Mouse (Mus musculus): Measurements from ENCODE around the gene Grik4. TPM values are rescaled to one million over a fixed set of nuclear protein-coding genes. Genes with fewer than 3 reads are reported as not detected.

Gene Grik4
- total and polyA plus RNA-seq, 3 experiments = not detected

GRCm38 (mm10) chr9:42648051-42648450, 296.2 kb downstream of the Grik4 start:
- in situ Hi-C loops (cut with MboI; ENCODE audit: low pct_ligation_motif_present, low pct_unique_long_range_greater_than_20kb, low sequenced_read_pairs) = no loop called here

GRCm38 (mm10) chr9:42647596-42647995, 296.7 kb downstream of the Grik4 start:
- no peaks in the 10 kb centered on the region for H3K9me3 ChIP-seq (replicated peaks; ENCODE audit: low read length)
- no peak overlapping the region for H3K9ac ChIP-seq (ENCODE audit: insufficient read depth, low read depth)
- H3K4me3 ChIP-seq (replicated peaks in 1 of 3; ENCODE audit: low read depth in 2 of 3, low read length in 2 of 3, poor library complexity in 1 of 3) = no peak overlapping the region
- TF ChIP-seq UBTF (IDR thresholded peaks at IDR 0.05; ENCODE audit: low read depth, low read length) (no peak), USF2 (conservative IDR thresholded peaks at IDR 0.05; ENCODE audit: low read depth, low read length) (no peak), MYC (IDR thresholded peaks at IDR 0.05; ENCODE audit: low read depth, low read length) (no peak), USF1 (IDR thresholded peaks at IDR 0.05; ENCODE audit: low read depth, low read length) (no peak), MXI1 (IDR thresholded peaks at IDR 0.05; ENCODE audit: low read depth, low read length) (no peak), HCFC1 (IDR thresholded peaks at IDR 0.05; ENCODE audit: low read depth, low read length) (no peak), CHD1 (IDR thresholded peaks at IDR 0.05; ENCODE audit: low read depth, low read length) (no peak), ZNF384 (IDR thresholded peaks at IDR 0.05; ENCODE audit: low read depth, low read length) (no peak), MAX (IDR thresholded peaks at IDR 0.05; ENCODE audit: low read length) (no peak), MAFK (IDR thresholded peaks at IDR 0.05; ENCODE audit: insufficient replicate concordance, low read length) (no peak), POLR2AphosphoS2 (IDR thresholded peaks at IDR 0.05; ENCODE audit: low read depth, low read length) (no peak), JUND (conservative IDR thresholded peaks at IDR 0.05; ENCODE audit: low read depth, low read length) (no peak), JUN (IDR thresholded peaks at IDR 0.05; ENCODE audit: insufficient read depth, low read depth, low read length) (no peak), ZC3H11A (IDR thresholded peaks at IDR 0.05; ENCODE audit: low read depth, low read length) (no peak), CHD2 (IDR thresholded peaks at IDR 0.05; ENCODE audit: low read length) (no peak), SMC3 (IDR thresholded peaks at IDR 0.05; ENCODE audit: low read depth, low read length) (no peak), TCF12 (IDR thresholded peaks at IDR 0.05; ENCODE audit: low read depth, low read length) (no peak), EP300 (IDR thresholded peaks at IDR 0.05; ENCODE audit: low read length) (no peak)
- DNase-seq (ENCODE audit: extremely low read depth) = no peak
- H3K36me3 ChIP-seq (replicated peaks in 1 of 2; ENCODE audit: control insufficient read depth in 1 of 2, insufficient read depth in 1 of 2, low read length in 1 of 2) = no peaks in the 10 kb centered on the region
- in situ Hi-C loops (cut with MboI; ENCODE audit: low pct_ligation_motif_present, low pct_unique_long_range_greater_than_20kb, low sequenced_read_pairs) = no loop called here
- H3K79me2 ChIP-seq (replicated peaks; ENCODE audit: control insufficient read depth, extremely low read depth, insufficient read depth, poor library complexity, severe bottlenecking) = no peaks in the 10 kb centered on the region
- peaks cover 80% of the 10 kb centered on the region for H3K27me3 ChIP-seq (replicated peaks)
- no peak overlapping the region for H3K27ac ChIP-seq (ENCODE audit: insufficient read depth, low read depth)
- dilution Hi-C loops (cut with MboI; ENCODE audit: extremely low pct_ligation_motif_present, extremely low pct_unique_long_range_greater_than_20kb, low sequenced_read_pairs) = no loop called here
- H3K4me2 ChIP-seq (ENCODE audit: insufficient read depth, low read depth, poor library complexity, severe bottlenecking) = no peak overlapping the region
- H3K4me1 ChIP-seq (ENCODE audit: control insufficient read depth in 1 of 2, insufficient read depth in 2 of 2) = no peaks in the 10 kb centered on the region

More at GRCm38 (mm10) chr9:42648051-42648450, 296.2 kb downstream of the Grik4 start:
- no peak overlapping the region for H3K4me2 ChIP-seq (ENCODE audit: insufficient read depth, low read depth, poor library complexity, severe bottlenecking)
- H3K79me2 ChIP-seq (replicated peaks; ENCODE audit: control insufficient read depth, extremely low read depth, insufficient read depth, poor library complexity, severe bottlenecking) = no peaks in the 10 kb centered on the region
- DNase-seq (ENCODE audit: extremely low read depth) = no peak
- TF ChIP-seq NRF1 (IDR thresholded peaks at IDR 0.05; ENCODE audit: low read depth, low read length) (no peak), TCF12 (IDR thresholded peaks at IDR 0.05; ENCODE audit: low read depth, low read length) (no peak), JUND (conservative IDR thresholded peaks at IDR 0.05; ENCODE audit: low read depth, low read length) (no peak), ZKSCAN1 (IDR thresholded peaks at IDR 0.05; ENCODE audit: borderline replicate concordance, low read depth, low read length) (no peak), MAFK (IDR thresholded peaks at IDR 0.05; ENCODE audit: insufficient replicate concordance, low read length) (no peak), MYC (IDR thresholded peaks at IDR 0.05; ENCODE audit: low read depth, low read length) (no peak), BHLHE40 (IDR thresholded peaks at IDR 0.05; ENCODE audit: low read depth, low read length) (no peak), NELFE (IDR thresholded peaks at IDR 0.05; ENCODE audit: low read depth, low read length) (no peak), GABPA (IDR thresholded peaks at IDR 0.05; ENCODE audit: insufficient replicate concordance, low read depth, low read length) (no peak), PAX5 (IDR thresholded peaks at IDR 0.05; ENCODE audit: low read length) (no peak), TBP (conservative IDR thresholded peaks at IDR 0.05; ENCODE audit: low read depth, low read length) (no peak)
- no peak overlapping the region for H3K9ac ChIP-seq (ENCODE audit: insufficient read depth, low read depth)
- dilution Hi-C loops (cut with MboI; ENCODE audit: extremely low pct_ligation_motif_present, extremely low pct_unique_long_range_greater_than_20kb, low sequenced_read_pairs) = no loop called here
- no peaks in the 10 kb centered on the region for H3K9me3 ChIP-seq (replicated peaks; ENCODE audit: low read length)
- peaks cover 79% of the 10 kb centered on the region for H3K27me3 ChIP-seq (replicated peaks)
- H3K4me1 ChIP-seq (ENCODE audit: control insufficient read depth in 1 of 2, insufficient read depth in 2 of 2) = no peaks in the 10 kb centered on the region
- no peaks in the 10 kb centered on the region for H3K36me3 ChIP-seq (replicated peaks in 1 of 2; ENCODE audit: control insufficient read depth in 1 of 2, insufficient read depth in 1 of 2, low read length in 1 of 2)
- H3K4me3 ChIP-seq (replicated peaks in 1 of 3; ENCODE audit: low read depth in 2 of 3, low read length in 2 of 3, poor library complexity in 1 of 3) = no peak overlapping the region
- H3K27ac ChIP-seq (ENCODE audit: insufficient read depth, low read depth) = no peak overlapping the region

Data from CH12.LX (cell line).